Mouse (Mus musculus): Measurements from ENCODE around the gene Snhg11.

GRCm38 (mm10) chr2:158359757-158360620 lies 15.4 kb upstream of the Snhg11 start:
- TF ChIP-seq TAL1 (IDR thresholded peaks at IDR 0.05; ENCODE audit: low read length): no peak
- no peak for TF ChIP-seq GATA1 (IDR thresholded peaks at IDR 0.05; ENCODE audit: low read length)
